Mouse (Mus musculus) stomach, embryonic 16.5 days (tissue): ENCODE measurements around the gene Obscn. TPM values are rescaled to one million over a fixed set of nuclear protein-coding genes. Genes with fewer than 3 reads are reported as not detected.

Source experiments
- ATAC-seq: fragments of 200-750 bp; cut with Nextera tagmentation; 2 replicates; pipeline ENCODE4 v1.8.0; 2017; ENCODE audit warnings: moderate number of reproducible peaks, moderate TSS enrichment; ENCODE audit not compliant: insufficient read depth, low FRiP score
- H3K27ac ChIP-seq: fragments of 300-500 bp; sonication (generic); 2 replicates; pipeline ENCODE4 v1.5.1; 2014; ENCODE audit warnings: low read length
- H3K27me3 ChIP-seq: fragments of 300-500 bp; sonication (generic); 2 replicates; pipeline ENCODE4 v1.6.1; 2014; ENCODE audit warnings: low read length, control low read depth, mixed read lengths; ENCODE audit not compliant: control insufficient read depth, insufficient read depth
- H3K36me3 ChIP-seq: fragments of 300-500 bp; sonication (generic); 2 replicates; pipeline ENCODE4 v1.6.1; 2014; ENCODE audit warnings: low read length; ENCODE audit not compliant: control insufficient read depth, insufficient read depth
- H3K4me1 ChIP-seq: fragments of 300-500 bp; sonication (generic); 2 replicates; pipeline ENCODE4 v1.6.1; 2014; ENCODE audit warnings: low read length, control low read depth, mixed read lengths; ENCODE audit not compliant: control insufficient read depth, insufficient read depth
- H3K4me2 ChIP-seq: fragments of 300-500 bp; sonication (generic); 2 replicates; pipeline ENCODE4 v1.6.1; 2014; ENCODE audit warnings: low read depth, low read length, mixed read lengths
- H3K4me3 ChIP-seq: fragments of 300-500 bp; sonication (generic); replicated peaks from 2 replicates; pipeline ENCODE4 v1.5.1; 2014; ENCODE audit warnings: mild to moderate bottlenecking, low read length
- H3K9ac ChIP-seq: fragments of 300-500 bp; sonication (generic); 2 replicates; pipeline ENCODE4 v1.6.1; 2014; ENCODE audit warnings: low read length
- H3K9me3 ChIP-seq: fragments of 300-500 bp; sonication (generic); replicated peaks from 2 replicates; pipeline ENCODE4 v1.6.1; 2016; ENCODE audit warnings: low read length, control low read depth; ENCODE audit not compliant: control insufficient read depth
- WGBS: fragments of 180-500 bp; shearing (Covaris S2); extraction: QIAGEN DNeasy Blood & Tissue Kit; methylation state at CpG from one replicate; pipeline ENCODE4 v1.1.7; 2014; 5-methylcytosine and 5-hydroxymethylcytosine counted together
- polyA plus RNA-seq: library from polyadenylated mRNA; unstranded; fragments of >200 nt; fragmentation: Nextera tagmentation; extraction: Ambion mirVana; gene quantifications from 2 replicates; pipeline ENCODE4 v1.2.1, GENCODE M21; 2015

Obscn gene
- polyA plus RNA-seq, 1 experiment from 2014 or later = 1.7 TPM

- H3K27ac ChIP-seq = no peak overlapping the region
- H3K4me1 ChIP-seq = peaks cover 5% of the 10 kb centered on the region; the same call in 1 of the 2 replicates
- WGBS = 4% methylated on average over 35 of the region's 35 CpGs
- ATAC-seq = peak; percentile 71; the same call in 1 of the 2 replicates
- 0 out of 2 replicates have a peak overlapping the region, but pooled peaks have one; percentile 7 for H3K9ac ChIP-seq
- peak overlapping the region; percentile 30 for H3K4me2 ChIP-seq
- no peaks in the 10 kb centered on the region for H3K9me3 ChIP-seq
- peaks cover 53% of the 10 kb centered on the region for H3K27me3 ChIP-seq
- no peaks in the 10 kb centered on the region for H3K36me3 ChIP-seq
- H3K4me3 ChIP-seq = peak overlapping the region; percentile 10
Measured at GRCm38 (mm10) chr11:59134373-59134997, 1.7 kb downstream of the Obscn start.

GRCm38 (mm10) chr11:59132065-59132464, 4.1 kb downstream of the Obscn start:
- 86% methylated on average over 2 of the region's 3 CpGs for WGBS
- no peak overlapping the region for H3K4me3 ChIP-seq
- no peak overlapping the region for H3K27ac ChIP-seq
- no peaks in the 10 kb centered on the region for H3K9me3 ChIP-seq
- H3K27me3 ChIP-seq = peaks cover 46% of the 10 kb centered on the region
- ATAC-seq = no peak
- H3K4me2 ChIP-seq = no peak overlapping the region
- no peak overlapping the region for H3K9ac ChIP-seq
- peaks cover 5% of the 10 kb centered on the region; the same call in 1 of the 2 replicates for H3K4me1 ChIP-seq
- no peaks in the 10 kb centered on the region for H3K36me3 ChIP-seq

GRCm38 (mm10) chr11:59131348-59131919, 4.8 kb downstream of the Obscn start:
- ATAC-seq = no peak
- WGBS = 62% methylated on average over 18 of the region's 18 CpGs
- Histone ChIP-seq H3K4me2 (no peak overlapping the region), H3K9me3 (no peaks in the 10 kb centered on the region), H3K4me3 (no peak overlapping the region), H3K36me3 (no peaks in the 10 kb centered on the region), H3K9ac (no peak overlapping the region), H3K27me3 (peaks cover 39% of the 10 kb centered on the region), H3K27ac (no peak overlapping the region), H3K4me1 (peaks cover 5% of the 10 kb centered on the region; the same call in 1 of the 2 replicates)

GRCm38 (mm10) chr11:59130782-59131181, 5.4 kb downstream of the Obscn start:
- Histone ChIP-seq H3K36me3 (no peaks in the 10 kb centered on the region), H3K27ac (no peak overlapping the region), H3K4me3 (no peak overlapping the region), H3K4me1 (peaks cover 5% of the 10 kb centered on the region; the same call in 1 of the 2 replicates), H3K4me2 (no peak overlapping the region), H3K27me3 (peaks cover 33% of the 10 kb centered on the region), H3K9ac (no peak overlapping the region), H3K9me3 (no peaks in the 10 kb centered on the region)
- no peak for ATAC-seq
- WGBS = 69% methylated on average over 9 of the region's 9 CpGs

GRCm38 (mm10) chr11:59105945-59106344, 30.3 kb downstream of the Obscn start:
- Histone ChIP-seq H3K9me3 (no peaks in the 10 kb centered on the region; the same call in 1 of the 2 replicates), H3K27me3 (no peaks in the 10 kb centered on the region), H3K9ac (no peak overlapping the region), H3K4me1 (no peaks in the 10 kb centered on the region), H3K27ac (no peak overlapping the region), H3K4me3 (no peak overlapping the region), H3K4me2 (no peak overlapping the region), H3K36me3 (no peaks in the 10 kb centered on the region)
- no peak for ATAC-seq
- 95% methylated on average over 5 of the region's 5 CpGs for WGBS

GRCm38 (mm10) chr11:59102324-59102723, 33.9 kb downstream of the Obscn start:
- H3K36me3 ChIP-seq = no peaks in the 10 kb centered on the region
- H3K27me3 ChIP-seq = no peaks in the 10 kb centered on the region
- no peak overlapping the region for H3K4me3 ChIP-seq
- H3K4me1 ChIP-seq = no peaks in the 10 kb centered on the region
- no peak overlapping the region for H3K27ac ChIP-seq
- ATAC-seq = no peak
- H3K9ac ChIP-seq = no peak overlapping the region
- WGBS = 69% methylated on average over 3 of the region's 3 CpGs
- H3K4me2 ChIP-seq = no peak overlapping the region
- no peaks in the 10 kb centered on the region for H3K9me3 ChIP-seq

GRCm38 (mm10) chr11:59098339-59098738, 37.9 kb downstream of the Obscn start:
- Histone ChIP-seq H3K9me3 (0 out of 2 replicates have a peak, but pooled peaks cover 4% of the 10 kb centered on the region), H3K9ac (no peak overlapping the region), H3K27ac (no peak overlapping the region), H3K4me3 (no peak overlapping the region), H3K36me3 (no peaks in the 10 kb centered on the region), H3K4me1 (no peaks in the 10 kb centered on the region), H3K27me3 (no peaks in the 10 kb centered on the region), H3K4me2 (no peak overlapping the region)
- 27% methylated on average over 2 of the region's 2 CpGs for WGBS
- ATAC-seq = no peak

- H3K4me1 ChIP-seq = no peaks in the 10 kb centered on the region
- H3K27ac ChIP-seq = no peak overlapping the region
- ATAC-seq = no peak
- no peak overlapping the region for H3K9ac ChIP-seq
- no peak overlapping the region for H3K4me3 ChIP-seq
- 55% methylated on average over 5 of the region's 5 CpGs for WGBS
- 0 out of 2 replicates have a peak, but pooled peaks cover 4% of the 10 kb centered on the region for H3K9me3 ChIP-seq
- H3K36me3 ChIP-seq = no peaks in the 10 kb centered on the region
- H3K4me2 ChIP-seq = no peak overlapping the region
- H3K27me3 ChIP-seq = no peaks in the 10 kb centered on the region
Measured at GRCm38 (mm10) chr11:59097770-59098169, 38.4 kb downstream of the Obscn start.

GRCm38 (mm10) chr11:59094213-59094612, 42.0 kb downstream of the Obscn start:
- Histone ChIP-seq H3K9me3 (0 out of 2 replicates have a peak, but pooled peaks cover 4% of the 10 kb centered on the region), H3K4me2 (no peak overlapping the region), H3K27me3 (no peaks in the 10 kb centered on the region), H3K9ac (no peak overlapping the region), H3K4me1 (no peaks in the 10 kb centered on the region), H3K36me3 (no peaks in the 10 kb centered on the region), H3K27ac (no peak overlapping the region), H3K4me3 (no peak overlapping the region)
- 68% methylated on average over 4 of the region's 4 CpGs for whole genome bisulfite sequencing
- no peak for ATAC-seq
